Mouse (Mus musculus) CD4-positive, CD25-positive, alpha-beta regulatory T cell, adult 4 months (primary cell): ENCODE results near the gene Mtx1. TPM values are rescaled to one million over a fixed set of nuclear protein-coding genes. Genes with fewer than 3 reads are reported as not detected.
A peak's percentile ranks its signal among the peaks of the same experiment; 100 is the strongest.

ENCODE experiments used
- ATAC-seq: one replicate; pipeline ENCODE4 v1.8.0; 2017
- polyA plus RNA-seq, 2 experiments: library from polyadenylated mRNA; unstranded; fragments of 100-300 nt; shearing (Covaris generic); gene quantifications; one replicate each; pipeline ENCODE4 v1.2.1; 2017

The Mtx1 gene
- polyA plus RNA-seq, result 100 to 1,000 TPM in 1 of 2 experiments, 10 to 100 TPM in 1; 78.8 to 144 TPM

DNA sequence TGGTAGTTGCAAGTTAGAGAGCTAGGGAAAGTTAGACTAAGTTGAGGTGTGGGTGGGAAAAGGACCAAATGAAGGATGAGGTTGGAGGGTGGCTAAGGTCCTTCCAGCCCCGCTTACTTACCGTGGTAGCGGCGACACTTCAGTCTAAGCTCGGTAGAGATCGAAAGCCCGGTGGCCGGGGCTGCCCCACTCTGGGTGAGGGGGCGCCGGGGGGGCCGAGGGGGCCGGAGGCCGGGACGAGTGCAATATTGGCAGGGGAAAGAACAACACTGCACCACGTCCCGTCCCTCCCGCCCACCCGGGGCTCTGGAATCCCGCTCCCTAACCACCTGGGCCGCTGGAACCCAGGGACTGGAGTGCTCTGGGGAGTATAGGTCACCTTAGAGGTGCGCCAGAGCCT is at the start of gene Mtx1:
TSS of gene Mtx1 (minus strand) at position 189 of the 400 bp plus-strand sequence.
- ATAC-seq, result no peak

DNA sequence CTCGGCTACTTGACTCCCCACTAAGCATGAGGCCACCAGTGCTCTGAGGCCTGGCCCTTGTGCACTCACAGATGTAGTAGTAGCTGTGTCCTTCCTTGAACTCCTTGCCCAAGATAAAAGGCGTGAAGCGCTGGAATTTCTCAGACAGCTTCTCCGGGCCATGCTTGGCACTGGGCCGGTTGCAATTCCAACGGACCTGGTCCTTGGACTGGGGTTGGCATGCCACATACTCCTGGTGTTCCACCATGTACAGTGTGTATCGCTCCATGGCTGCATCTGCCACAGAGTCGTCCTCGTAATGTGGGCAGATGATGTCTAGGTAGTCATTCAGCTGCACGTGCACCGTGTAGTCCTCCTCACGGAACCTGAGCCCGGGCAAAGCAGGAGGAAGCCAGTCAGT is 49.2 kb upstream of the Mtx1 start:
- ATAC-seq, result no peak

GRCm38 (mm10) chr3:89271760-89272159 is 44.9 kb upstream of the Mtx1 start:
- no peak for ATAC-seq

GRCm38 (mm10) chr3:89270891-89271290 is 44.0 kb upstream of the Mtx1 start:
- ATAC-seq, result no peak

DNA sequence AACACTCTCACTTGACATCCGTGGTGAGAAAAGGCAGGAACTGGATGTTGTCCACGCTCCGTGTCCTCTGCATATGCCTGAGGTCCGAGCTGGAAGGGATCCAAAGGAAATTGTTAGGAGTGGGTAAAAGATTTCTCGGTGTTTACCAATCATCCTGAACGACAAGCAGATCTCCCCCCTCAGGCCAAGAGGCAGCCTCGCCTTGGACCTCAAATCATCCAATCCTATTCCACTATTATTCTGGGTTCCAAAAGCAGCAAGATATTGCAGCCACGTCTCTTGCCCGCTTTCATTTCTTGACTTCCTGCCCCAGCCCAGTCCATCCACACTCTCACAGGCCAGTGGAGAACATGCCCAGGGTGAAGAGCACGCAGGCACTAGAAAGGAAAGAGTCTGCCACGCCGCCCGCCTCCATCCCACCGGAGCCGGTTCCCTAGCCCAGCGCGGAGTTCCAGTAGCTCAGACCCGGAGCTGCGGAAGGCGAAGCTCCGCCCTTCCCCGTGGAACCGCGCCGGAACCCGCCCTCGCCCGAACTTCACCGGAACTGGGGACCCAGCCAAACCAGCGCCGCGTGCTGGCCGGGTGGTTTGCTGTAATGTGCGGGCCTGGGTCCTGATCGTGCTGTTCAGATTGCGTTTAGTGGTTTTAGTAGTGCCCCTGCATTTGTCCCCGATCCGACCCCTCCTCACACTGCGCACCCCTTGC is 43.3 kb upstream of the Mtx1 start, which contains the start of gene Slc50a1:
TSS of gene Slc50a1 (minus strand) at position 520 of the 705 bp plus-strand sequence.
- peak; percentile 76 for ATAC-seq

DNA sequence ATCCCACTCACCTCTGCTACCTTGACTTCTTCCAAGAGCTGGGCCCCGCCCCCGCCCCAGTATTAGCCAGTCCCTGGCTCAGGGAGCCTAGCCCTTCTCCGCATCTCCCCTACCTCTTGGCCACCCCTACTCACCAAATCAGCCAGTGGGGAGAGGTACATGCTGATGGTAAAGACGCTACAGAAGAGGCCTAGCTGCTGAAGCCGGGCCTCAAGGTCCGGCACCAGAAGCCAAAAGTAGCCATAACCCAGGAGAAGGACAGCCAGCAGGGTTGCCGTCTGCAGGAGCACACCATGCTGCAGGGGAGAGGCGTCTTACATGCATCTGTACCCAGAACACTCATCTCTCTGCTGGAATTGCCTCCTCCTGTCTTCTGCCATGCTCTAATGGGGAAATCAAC is 42.0 kb upstream of the Mtx1 start:
- no peak for ATAC-seq

GRCm38 (mm10) chr3:89266439-89266893 is 39.6 kb upstream of the Mtx1 start:
- peak; percentile 94 for ATAC-seq

DNA sequence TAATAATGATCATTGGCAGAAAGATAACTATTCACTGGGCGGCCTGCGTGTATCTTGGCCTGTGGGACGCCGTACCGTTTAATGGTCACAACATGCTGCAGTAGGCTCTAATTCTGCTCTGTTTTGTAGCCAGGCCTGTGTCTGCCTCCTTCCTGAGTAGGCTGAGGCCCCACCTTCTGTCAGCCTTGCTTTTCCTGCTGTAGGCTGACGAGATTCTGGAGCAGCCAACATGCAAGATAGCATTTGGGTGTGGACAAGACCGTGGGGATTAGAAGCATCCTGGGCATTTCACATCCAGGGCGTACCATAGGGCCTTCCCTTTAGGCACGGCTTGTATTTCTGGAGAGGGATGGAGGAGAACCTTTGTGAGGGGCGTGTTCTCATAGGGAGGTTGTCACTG is 35.5 kb upstream of the Mtx1 start:
- no peak for ATAC-seq

GRCm38 (mm10) chr3:89260211-89260610 is 33.3 kb upstream of the Mtx1 start:
- no peak for ATAC-seq

- ATAC-seq, result no peak
Observed at GRCm38 (mm10) chr3:89259076-89259475, 32.2 kb upstream of the Mtx1 start, which contains the start of gene Dpm3. Gene Dpm3 (plus strand): TSS chr3:89259358.

DNA sequence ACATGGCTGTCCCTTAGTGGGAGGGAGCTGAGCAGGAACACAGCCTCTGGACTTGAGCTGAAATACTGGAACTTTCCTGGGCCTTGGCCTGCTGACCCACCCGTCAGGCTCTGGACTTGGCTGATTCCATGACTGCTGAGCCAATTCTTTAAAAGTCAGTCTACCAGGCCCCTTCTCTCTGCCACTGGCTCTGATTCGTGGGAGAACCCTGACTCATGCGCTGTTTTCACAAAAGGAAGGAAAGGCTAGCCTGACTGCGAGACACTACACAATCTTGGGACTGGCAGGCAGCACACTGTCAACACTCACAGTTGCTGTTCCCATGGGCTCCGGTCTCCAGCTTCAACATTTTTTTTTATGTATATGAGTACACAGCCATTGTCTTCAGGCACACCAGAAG is 29.3 kb upstream of the Mtx1 start:
- ATAC-seq, result no peak

DNA sequence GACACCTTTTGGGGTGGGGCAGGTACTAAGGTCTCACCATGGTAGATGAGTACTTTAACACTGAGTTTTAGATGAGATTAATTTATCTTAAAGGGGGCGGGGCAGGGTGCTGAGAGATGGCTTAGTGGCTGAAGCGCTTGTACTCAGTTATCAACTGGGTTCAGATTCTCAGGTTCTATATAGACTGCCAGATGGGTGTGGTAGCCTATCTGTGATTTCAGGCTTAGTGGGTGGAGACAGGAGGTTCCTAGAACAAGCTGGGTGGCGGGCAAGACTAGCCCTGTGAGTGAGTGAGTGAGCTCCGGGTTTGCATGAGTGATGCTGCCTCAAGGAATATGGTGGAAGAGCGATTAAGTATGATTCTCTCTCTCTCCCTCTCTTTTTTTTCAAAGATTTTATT is 28.1 kb upstream of the Mtx1 start:
- ATAC-seq, result no peak

GRCm38 (mm10) chr3:89251365-89251895 is 24.5 kb upstream of the Mtx1 start:
- peak; percentile 48 for ATAC-seq

GRCm38 (mm10) chr3:89250435-89251040 is 23.6 kb upstream of the Mtx1 start:
- ATAC-seq, result peak; percentile 28

- no peak for ATAC-seq
Observed at GRCm38 (mm10) chr3:89247466-89247865, 20.6 kb upstream of the Mtx1 start.

- peak; percentile 82 for ATAC-seq
Observed at GRCm38 (mm10) chr3:89246261-89247100, 19.6 kb upstream of the Mtx1 start, which contains the start of gene Trim46. Gene Trim46 (minus strand): TSS chr3:89246309.

GRCm38 (mm10) chr3:89245688-89246171 is 18.8 kb upstream of the Mtx1 start, which contains the start of gene Krtcap2:
Gene Krtcap2 (plus strand): TSS chr3:89245966.
- peak; percentile 3 for ATAC-seq

GRCm38 (mm10) chr3:89244982-89245687 is 18.2 kb upstream of the Mtx1 start:
- ATAC-seq, result peak; percentile 1

- ATAC-seq, result peak; percentile 25
Observed at GRCm38 (mm10) chr3:89244158-89244981, 17.5 kb upstream of the Mtx1 start.

DNA sequence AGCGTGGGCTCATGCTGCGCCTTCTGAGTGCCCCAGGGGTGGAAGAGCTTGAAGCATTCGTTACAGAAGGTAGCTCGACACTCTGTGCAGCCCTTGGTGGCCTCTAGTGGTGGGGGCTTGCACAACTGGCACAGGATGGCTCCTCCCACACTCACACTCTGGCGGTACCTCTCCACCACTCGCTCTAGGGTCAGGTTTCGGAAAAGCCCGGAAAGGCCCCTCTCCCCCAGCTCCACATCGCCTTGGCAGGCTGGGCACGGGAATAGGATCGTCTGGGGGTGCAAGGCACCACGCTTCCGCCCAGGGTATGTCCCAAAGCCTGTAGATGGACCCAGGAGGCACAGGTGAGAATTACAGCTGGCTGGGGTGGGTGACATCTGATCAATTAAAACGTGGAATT is 16.7 kb upstream of the Mtx1 start:
- peak; percentile 66 for ATAC-seq

GRCm38 (mm10) chr3:89242331-89242895 is 15.5 kb upstream of the Mtx1 start:
- no peak for ATAC-seq
